Mouse (Mus musculus) kidney, adult 11 months (tissue): ENCODE results near the gene Rgs9bp.

Experiments
- DNase-seq: peaks from one replicate; pipeline ENCODE4 v3.0.0; 2022

Gene Rgs9bp

DNA sequence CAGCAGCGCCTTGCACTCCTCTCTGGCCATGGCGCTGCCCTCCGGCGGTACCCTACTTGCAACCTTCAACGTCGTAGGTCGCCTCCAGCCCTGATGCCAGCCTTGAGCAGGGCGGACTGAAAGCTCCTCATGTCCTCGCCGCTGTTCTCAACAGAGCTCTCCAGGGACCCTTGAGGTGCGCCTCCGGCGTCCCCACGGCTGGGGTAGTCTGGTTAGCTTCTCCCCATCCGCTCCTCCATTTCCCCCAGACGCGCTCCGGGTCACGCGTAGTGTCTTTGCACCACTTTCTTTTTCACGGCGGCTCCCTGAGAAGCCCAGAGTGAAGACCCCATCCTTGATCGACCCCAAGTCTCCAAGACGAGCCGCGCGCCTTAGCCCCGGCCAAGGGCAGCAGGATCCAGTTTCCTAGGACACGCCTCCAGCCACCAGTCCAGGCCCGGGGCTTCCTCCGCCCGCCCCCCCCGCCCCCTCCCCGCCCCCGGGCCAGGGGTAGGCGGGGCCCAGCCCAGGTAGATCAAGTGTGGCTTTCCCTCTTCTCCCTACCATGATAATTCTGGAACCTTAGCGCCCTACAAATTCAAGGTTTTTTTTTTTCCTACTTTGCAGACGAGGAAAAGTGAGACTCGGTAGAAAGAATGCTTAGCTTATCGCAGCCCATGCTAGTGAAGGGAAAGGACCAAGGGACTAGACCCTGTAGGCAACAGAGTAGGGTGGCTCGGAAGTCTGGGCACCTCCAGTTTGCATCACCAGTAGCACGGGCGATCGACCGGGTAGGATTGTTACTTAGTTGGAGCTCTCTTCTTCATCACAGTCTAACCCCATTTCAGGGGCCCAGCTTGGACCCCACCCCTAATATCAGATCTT is at the start of gene Rgs9bp:
TSS of gene Rgs9bp (minus strand) at position 392 of the 864 bp plus-strand sequence.
- no peak for DNase-seq

DNA sequence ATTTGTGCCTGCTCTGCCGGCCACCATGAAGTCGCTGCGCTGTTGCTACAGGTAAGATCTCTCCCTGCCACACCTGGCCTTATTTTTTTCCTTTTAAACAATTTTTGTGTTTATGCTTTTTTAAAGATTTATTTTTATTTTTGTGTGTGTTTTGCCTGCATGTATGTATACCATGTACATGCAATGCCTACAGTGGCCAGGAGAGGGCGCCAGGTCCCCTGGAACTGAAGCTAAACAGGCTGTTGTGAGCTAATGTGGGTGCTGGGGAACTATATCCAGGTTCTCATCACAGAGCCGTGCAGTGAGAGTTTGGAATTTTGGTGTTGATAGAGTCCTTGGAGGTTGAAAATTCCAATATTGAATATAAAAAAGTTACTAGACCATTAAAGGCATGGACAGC is 43.1 kb upstream of the Rgs9bp start:
- no peak for DNase-seq

DNA sequence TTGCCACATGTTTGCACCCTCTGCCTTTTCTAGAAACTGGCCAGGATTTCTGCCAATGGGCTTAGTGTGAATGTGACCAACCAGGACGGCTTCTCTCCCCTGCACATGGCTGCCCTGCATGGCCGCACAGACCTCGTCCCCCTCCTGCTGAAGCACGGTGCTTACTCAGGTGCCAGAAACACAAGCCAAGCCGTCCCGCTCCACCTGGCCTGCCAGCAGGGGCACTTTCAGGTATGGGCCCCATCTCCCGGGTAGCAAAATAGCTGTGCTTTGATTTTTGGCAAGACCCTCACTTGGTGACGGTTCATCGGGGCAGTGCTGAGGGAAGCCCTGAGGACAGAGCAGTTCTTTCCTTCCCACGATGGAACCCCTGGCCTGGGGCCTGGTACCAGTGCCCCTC is 42.0 kb upstream of the Rgs9bp start:
- DNase-seq, result no peak

DNA sequence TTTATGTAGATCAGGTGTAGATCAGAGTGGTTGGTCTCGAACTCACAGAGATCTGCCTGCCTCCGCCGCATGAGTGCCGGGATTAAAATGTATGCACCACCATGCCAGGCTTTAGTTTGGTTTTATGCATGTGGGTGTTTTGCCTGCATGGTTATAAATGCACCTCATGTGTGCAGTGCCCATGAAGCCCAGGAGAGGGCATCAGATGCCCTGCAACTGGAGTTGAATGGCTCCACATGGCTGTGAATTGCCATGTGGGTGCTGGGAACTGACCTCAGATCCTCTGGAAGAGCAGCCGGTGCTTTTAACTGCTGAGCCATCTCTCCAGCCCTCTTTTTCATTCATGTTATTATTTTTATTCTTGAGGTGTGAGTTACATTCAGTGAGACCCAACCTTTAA is 40.7 kb upstream of the Rgs9bp start:
- DNase-seq, result no peak

DNA sequence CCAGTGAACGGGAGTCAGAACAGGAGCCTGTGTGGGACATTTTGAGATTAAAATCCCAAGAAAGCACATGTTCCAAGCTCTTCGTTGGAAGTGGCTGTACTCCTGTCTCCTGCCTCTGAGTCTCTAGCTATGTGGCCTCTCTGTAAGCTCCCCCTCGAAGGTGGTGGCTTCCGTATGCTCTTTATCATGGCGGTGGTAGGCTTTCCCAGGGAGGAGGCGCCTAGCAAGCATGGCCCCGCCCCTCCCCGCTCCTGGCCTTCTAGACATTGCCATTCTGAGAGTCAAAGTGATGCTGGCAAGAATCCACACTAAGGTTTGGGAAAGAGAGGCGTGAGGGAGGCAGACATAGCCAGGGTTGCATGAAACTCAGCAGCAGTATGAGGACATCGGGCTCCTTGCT is 37.2 kb upstream of the Rgs9bp start:
- DNase-seq, result no peak

DNA sequence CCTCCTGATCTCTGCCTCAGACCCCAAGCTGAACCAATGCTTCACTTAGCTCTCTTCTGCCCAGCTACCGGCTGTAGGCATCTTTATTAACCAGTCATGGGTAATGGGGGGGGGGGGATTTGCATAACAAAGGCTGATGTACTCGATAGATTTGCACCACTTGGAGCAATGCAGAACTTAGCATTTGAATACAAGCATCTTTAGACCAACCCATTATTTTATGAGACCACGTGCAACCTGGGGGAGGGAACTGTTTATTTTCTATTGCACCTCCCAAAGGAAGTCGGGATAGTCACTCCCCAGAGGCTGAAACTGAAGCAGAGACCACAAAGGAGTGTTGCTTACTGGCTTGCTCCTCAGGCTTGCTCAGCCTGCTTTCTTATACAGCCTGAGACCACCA is 32.1 kb upstream of the Rgs9bp start:
- no peak for DNase-seq

DNA sequence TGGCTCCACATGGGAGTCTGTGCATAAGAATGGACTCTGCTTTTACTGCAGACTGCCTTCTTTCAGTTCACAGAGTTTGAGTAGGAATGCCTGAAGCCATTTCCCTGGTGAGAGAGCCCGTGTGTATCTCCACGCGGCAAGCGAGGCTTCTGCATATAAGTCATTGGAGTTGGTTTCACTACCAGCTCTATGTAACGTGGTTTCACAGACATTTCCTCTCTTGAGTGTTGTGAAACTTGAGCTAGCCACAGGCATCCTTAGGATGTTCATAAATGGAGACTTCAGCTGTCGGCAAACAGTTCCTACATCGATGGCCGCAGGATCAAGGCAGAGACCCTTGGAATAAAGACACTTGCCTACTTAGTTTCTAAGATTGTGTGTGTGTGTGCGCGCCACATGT is 23.9 kb upstream of the Rgs9bp start:
- DNase-seq, result no peak

DNA sequence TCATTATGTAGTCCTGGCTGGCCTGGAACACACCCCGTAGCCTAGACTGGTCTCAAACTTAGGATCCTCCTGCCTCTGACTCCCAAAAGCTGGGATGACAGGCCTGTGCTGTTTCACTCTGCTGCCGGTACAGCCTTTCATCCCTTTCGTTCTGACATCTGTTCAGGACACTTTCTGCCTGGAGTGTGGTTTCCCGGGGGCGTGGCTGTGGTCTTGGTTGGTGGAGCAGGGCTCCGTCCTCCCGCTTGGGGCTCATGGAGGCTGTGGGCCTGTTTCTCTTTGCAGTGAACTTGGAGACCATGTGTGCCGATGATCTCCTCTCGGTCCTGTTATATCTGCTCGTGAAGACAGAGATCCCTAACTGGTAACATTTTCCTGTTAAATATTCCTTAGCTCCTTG is 21.4 kb upstream of the Rgs9bp start:
- DNase-seq, result no peak

DNA sequence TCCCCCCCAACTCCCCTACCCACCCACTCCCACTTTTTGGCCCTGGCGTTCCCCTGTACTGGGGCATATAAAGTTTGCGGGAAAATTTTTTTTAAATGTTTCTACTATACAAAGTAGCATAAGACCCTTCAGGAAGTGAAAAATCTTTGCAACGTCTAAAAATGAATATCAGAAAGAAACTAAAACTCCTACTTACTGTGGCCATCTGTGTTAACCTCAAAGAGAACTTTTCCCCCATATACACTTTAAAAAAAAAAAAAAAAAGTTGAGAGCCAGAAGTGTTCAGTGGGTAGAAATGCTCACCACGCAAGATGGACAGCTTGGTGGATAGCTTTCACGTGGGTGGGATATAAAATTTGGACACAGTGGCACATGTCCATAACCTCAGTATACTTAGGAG is 17.4 kb upstream of the Rgs9bp start:
- DNase-seq, result no peak

DNA sequence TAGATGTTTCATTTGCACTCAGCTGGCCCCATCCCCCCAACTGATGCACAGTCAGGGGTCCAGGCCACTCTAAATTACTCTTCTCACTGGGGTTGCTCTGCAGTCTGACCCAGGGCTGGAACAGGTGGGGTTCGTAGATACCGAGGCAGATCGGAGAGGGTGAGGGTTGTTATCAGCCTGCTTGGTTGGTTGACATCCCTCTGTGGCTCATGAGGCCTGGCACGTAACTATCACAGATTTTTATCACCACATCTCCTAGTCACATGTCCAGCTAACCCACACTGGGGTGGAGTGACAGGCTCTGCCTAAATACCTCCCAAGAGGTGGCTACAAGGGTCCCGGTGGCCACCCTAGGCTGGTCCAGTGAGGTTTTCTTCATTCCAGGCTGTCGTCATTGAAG is 15.7 kb upstream of the Rgs9bp start:
- DNase-seq, result no peak

DNA sequence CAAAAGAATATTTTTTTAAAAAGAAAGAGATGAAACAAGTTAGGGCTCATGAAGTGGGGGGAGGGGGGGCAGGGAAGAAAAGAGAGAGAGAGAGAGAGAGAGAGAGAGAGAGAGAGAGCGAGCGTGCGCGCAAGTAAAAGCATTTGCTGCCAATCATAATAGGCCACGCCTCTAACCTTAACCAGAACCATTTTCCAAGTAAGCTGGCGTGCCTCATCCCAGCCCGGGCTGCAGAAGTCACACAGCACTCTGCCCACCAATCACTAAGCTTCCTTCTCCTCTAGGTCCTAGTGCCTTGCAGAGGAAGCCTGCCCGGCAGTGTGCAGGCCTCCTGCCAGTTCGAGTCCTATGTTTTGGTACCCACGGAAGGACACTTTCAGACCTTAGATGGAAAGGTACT is 14.6 kb upstream of the Rgs9bp start:
- no peak for DNase-seq

DNA sequence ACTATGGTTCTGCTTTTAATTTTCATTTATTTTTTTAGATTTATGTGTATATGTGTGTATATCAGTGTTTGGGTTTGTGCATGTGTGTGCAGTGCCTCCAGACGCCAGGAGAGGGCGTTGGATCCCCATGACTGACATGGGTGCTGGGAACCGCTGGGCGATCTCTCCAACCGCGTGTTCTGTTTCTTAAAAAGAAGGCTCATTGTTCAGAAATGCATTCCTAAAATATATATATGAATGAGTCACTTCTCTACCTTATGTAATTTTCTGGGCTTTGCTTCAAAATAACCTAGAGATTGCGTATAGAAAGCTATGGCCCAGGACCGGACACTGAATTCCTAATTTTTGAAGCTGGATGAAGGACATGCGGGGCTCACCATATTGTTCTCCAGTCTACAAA is 14.1 kb upstream of the Rgs9bp start:
- no peak for DNase-seq

DNA sequence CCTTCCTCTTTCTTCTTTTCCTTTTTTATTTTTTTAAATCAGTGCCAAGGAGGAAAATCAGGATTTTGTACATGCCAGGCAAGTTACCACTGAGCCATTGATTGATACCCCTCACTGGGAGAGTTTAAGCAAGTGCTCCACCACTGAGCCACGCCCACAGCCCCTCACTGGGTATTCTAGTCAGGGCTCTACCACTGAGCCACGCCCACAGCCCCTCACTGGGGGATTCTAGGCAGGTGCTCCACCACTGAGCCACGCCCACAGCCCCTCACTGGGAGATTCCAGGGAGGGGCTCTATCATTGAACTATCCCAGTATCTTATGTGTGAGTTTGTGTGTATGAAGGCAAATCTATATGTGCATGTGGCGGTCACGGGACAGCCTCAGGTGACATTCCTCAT is 8.9 kb upstream of the Rgs9bp start:
- DNase-seq, result no peak

DNA sequence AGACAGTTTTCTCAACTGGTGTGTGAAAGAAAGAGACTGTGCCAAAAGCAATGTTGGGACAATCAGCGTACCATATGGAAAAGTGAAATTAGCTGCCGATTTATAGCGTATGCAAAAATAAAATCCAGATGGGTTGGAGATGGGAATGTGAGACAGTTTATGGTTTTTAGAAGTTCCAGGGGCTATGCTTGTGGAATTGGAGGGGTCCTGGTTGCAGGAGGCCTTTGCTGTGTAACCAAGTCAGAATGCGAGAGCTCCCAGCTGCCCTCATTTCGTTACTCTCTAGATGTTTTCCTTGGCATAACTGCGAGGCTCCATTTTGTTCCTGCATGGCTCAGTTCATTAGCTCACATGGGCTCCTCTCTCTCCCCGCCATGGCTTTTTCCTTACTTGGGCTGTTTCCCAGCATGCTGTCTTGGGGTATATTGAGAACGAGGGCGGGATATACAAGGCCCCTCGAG is 5.4 kb upstream of the Rgs9bp start:
- DNase-seq, result no peak

DNA sequence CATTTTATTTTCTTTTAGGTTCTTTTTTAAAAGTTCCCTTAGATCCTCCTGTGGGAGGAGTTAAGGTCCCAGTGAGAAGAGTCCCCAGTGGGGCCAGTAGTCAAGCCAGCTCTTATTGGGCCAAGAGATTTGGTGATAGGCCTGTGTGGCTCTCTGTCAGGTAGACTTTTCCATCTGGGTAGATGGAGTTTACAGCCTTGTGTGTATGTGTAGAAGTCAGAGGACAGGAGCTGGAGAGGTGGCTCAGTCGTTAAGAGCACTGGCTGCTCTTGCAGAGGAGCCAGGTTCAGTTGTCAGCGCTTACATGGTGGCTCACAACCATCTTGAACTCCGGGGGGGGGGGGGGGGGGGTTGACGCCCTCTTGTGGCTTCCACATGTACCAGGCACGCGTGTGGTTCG is 4.1 kb upstream of the Rgs9bp start:
- DNase-seq, result no peak

DNA sequence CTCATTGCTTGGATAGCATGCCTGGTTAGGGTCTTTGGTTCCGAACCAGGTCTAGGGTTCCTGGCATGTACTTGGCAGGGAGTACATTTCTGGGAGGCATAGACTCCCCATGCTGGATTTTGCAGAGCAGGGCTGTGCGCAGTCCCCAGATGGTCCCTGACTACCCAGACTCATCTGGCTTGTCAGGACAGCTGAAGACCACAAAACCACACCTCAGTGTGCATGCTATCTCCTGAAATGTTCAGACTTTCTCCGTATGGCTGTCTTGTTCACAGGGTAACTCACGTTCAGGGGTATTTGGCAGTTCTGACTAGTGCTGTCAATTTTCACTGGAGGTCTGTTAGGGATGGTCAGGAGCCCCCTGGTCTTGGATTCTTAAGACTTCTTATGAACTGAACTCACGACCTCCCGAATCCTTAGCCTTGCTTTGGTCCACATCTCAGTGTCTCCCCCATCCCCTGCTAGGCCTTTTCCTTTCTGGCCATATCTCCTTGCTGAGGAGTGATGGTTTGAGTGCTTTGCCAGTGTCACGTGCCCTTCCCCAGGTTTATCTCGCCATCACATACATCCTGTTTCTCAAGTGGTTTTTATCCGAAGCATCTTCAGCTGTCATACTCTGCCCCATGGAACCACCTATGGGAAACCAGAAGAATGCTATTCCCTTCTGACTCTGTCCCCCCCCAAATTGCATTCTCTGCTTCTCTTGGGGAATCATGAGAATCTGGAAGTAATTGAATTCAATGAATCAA is 3.5 kb upstream of the Rgs9bp start:
- no peak for DNase-seq

DNA sequence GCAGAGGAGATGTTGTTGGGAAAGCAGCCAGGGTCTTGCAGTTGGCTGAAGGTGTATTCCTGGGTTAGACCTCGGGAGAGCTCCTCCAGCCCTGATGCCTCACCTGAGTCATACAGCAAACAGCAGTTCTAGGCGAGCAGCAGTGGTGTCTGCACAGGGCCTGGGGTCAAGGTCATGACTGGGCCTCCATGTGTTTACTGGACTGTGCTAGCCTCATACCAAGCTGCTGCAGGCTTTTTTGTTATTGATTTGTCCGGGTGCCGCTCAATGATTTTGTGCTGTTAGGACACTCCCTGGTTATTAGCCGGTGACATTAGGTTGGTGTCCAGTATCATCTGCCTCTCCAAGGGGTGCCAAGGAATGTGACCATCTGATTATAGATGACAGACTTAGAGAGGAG is 2.3 kb upstream of the Rgs9bp start:
- DNase-seq, result no peak

DNA sequence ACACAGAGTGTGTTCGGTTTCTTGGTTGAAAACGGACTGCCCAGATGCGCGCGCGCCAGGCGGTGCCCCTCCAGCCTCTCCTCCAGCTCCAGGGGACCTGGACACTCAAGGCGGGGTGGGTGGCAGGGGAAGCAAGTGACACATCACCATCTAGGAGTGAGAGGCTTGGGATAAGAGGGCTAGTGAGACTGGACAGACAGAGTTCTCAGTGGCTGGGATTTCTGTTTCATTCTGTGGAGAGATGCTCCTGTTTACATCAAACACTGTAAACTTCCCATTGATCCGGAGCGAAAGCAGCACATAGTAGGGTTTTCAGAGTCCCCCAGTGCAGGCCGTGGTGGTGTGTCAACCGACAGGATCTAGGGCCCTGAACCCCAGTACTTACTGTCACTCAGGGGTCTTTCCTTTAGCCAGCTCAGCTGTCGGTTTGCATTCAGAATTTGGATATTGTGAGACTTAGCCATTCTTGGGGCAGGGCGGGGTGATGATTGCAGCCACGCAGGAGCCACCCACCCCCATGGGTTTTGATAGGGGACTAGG is 1.6 kb upstream of the Rgs9bp start:
- DNase-seq, result no peak

DNA sequence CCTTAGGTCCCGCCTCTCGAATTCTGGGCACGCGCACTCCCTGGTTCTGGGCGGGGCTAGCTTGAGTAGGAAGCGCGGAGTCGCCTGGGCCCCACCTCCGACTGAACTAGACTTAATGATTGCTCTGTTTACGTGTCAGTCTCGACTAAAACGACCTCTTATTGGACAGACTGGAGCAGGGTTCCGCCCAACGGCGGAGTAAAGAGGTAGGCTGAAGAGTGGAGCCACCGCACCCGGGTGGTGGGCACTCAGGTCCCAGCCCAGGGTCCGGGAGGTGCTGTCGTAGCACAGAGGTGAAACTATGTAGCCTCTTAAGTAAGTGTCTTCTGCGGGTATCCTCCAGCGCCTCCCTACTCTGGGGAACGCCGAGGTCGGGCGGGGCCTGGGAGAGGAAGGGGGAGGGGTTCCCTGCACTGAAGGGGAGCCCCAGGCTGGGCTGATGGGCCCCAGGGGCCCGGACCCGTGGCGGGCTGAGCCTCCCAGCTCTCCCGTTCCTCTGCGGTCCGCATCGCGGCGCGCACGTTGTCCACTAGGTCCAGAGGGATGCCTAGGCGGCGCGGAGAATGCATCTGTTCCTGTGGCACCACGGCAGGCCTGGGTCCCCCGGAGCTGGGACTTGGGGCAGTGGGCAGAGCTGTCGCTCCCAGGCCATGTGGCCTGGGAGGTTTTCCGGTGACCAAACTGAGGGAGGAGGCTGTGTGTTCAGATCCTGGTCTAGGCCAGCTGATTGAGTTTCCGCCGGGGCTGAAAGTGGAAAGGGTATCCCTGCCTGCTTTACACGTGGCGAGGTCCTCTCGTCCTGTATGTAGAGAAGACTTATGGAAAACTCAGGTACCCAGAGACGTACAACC is 898 bp upstream of the Rgs9bp start, which contains the start of gene Ankrd27:
TSS of gene Ankrd27 (plus strand) at position 190 of the 851 bp plus-strand sequence.
- DNase-seq, result peak; percentile 97

DNA sequence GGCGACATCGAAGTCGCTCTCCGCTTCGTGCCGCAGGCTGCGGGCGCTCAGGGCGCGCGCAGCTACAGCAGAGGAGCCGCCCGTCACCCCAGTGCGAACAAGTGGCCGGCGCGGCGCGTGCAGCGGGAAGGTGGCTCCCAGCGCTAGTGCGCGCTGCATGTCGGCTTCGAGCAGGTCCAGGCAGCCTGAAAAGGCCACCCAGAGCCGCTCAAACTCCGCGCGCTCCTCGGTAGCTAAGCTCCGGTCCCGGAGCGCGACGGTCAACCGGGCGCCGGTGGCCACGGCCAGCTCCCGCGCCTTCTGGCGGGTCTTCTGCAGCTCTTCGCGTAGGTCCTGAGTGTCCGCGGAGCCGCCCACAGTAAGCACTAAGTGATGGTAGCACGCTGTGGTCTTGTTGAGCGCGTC is 594 bp downstream of the Rgs9bp start:
- no peak for DNase-seq

DNA sequence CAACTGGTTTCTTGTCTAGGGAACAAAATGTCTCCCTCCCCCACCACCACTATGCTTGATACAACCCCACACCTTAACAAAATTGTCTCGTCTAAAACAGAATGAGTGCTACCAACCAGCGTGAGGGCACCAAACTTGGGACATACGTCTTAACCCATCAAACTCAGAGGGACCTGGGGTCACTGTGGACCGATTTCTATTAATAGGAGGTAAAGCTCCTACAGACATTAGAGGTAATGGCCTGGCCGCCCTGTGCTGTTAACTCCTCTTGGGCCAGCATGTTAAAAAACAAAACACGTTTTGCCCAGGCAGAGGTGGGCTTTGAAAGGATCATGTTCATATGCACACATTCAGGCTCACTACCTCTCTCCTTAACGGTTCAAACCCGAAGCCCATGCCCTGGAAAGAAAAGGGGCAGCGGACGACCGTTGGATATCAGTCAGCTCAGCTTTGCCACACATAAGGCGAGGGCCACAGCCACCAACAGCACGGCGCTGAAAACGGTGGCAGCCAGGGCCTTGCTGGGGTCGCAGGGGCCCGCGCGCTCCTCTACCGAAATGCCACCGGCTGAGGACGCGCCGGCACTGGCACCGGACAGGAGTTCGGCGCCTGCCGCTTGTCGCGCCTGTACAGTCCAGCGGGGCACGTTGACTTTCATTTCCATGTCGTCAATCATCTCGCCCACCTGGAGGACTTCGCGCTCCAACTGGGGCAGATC is 1.2 kb downstream of the Rgs9bp start:
- no peak for DNase-seq

DNA sequence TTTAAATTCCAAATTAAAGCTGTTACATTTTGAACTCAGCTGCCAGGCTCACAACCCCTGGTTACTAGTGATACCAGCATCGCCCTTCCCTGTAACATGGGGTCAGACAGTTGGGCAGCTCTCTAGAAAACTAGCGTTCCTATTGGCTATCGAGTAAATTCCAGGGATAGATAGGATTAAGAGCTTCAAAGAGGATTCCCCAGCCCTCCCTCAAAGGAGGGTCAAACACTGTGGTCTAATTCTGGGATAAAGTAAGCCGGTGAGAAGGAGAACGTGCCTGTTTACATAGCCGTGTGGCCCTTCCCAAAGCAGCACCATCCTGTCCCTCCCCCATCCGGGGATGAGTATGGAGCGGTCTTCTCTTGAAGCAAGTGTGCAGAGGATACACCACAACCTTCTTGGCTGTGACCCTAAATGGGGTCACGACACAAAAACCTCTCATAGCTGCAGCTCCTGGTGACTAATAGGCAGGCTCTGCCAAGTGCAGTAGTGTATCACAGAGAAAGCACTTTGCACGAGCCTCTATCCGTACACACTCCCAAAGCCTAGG is 1.8 kb downstream of the Rgs9bp start:
- no peak for DNase-seq
